Mouse (Mus musculus) mouse embryonic stem cell (cell line): ENCODE data around the gene Pam.

Experiments
- in situ Hi-C, 2 experiments: fragments of 300-500 bp; cut with MboI; formaldehyde crosslinking; loops; 1 replicate in 1 of 2; 3 replicates in 1 of 2; pipeline ENCODE4 v1.14.3; 2019 to 2020; ENCODE audit warnings: low sequenced_read_pairs in 2 of 2, low pct_unique_long_range_greater_than_20kb in 1 of 2, mixed read lengths in 1 of 2; ENCODE audit not compliant: unreplicated experiment in 1 of 2

Pam gene

DNA sequence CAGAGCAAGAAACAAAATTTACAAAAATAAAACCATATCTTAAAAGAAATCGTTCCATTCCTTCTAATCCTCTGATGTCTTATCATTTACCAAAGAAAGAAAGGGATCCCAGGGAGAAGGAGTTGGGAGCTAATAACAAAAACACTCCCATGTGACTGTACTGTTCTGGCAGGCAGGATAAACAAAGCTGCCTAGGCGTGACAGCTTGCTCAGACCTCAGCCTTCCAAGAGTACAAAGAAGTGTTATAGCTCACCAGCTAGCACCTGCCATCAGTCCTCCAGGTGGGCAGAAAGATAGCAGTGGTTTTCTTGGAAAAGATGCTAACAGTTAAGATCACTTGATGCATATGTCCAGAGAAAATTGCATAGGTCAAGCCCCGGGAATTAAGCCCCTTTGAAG is 157.4 kb downstream of the Pam start:
- in situ Hi-C loops: no loop called here

DNA sequence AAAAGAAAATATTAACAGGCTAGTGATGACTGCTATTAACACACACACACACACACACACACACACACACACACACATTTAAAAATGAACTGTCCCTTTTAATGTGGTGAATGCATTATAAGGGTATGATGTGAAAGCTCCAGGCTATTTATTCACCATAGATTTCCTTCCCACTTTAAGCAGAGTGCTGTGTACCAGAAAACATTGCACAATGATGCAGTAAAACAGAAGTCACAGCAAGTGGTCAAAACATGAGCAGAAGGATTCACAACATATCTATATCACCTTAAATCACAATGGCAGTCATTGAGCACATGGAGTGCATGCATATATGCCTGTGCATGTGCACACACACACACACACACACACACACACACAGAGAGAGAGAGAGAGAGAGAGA is 160.5 kb downstream of the Pam start:
- in situ Hi-C loops: no loop called here

DNA sequence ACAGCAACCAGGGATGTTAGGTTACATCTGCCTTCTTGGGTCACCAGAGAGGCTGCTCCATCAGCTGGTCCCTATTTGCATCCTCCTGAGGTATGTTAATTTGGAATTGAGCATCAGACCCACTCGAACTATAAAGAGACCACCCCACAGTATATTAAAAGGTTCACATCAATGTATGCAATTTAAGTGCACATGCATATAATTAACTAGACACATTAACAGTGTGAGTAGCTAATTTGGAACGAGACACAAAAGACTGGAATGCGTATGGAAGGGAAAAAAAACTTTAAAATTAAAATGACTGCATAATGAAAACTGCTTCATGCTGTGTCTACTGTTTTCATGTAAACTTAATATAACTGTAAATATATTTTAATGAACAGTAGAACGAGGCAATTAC is 164.2 kb downstream of the Pam start:
- in situ Hi-C loops: no loop called here

DNA sequence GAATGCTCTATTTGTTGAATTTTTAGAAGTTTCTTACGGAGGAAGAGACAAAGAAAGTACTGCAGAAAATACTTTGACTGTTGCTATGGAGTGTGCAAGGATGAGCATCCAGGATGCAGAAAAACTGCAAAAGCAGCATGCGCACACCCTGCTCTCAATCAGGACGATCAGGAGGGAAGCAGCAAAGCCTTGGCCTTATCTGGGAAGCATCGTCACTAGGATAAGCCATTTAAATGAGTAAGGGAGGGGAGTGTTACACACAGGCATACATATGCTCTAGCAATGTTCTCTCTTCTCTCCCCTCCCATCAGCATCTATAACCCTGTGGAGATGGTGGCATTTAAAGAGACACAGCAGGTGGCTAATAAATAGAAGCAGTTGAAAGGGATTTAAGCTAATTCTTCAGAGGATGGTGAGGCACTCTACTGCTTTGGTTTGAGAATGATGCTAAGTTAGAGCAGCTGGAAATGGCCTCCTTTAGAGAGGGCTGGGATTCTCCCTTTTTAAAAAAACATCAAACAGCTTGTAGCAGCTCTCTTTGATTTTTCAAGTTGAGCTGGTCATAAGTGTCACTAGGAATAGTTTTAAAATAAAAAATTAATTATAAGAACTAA is 165.9 kb downstream of the Pam start:
- in situ Hi-C loops: no loop called here

DNA sequence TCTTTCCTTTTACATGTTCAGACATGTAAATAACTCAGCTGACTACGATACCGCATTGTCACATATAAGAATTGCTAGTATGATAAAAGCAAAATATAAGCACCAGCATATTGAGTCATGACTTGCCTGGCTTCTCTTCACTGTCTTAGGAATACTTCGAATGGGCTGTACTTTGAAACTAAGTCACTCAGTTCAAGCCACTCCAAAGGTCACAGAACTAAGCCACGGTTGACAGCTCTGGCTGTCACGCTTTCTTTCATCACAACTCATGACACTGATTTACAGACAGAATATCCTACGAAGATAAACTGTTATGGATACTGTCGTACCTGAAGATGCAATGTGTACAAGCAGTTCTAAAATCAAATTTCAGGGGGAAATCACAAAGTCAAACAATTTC is 168.7 kb downstream of the Pam start:
- in situ Hi-C loops: no loop called here

DNA sequence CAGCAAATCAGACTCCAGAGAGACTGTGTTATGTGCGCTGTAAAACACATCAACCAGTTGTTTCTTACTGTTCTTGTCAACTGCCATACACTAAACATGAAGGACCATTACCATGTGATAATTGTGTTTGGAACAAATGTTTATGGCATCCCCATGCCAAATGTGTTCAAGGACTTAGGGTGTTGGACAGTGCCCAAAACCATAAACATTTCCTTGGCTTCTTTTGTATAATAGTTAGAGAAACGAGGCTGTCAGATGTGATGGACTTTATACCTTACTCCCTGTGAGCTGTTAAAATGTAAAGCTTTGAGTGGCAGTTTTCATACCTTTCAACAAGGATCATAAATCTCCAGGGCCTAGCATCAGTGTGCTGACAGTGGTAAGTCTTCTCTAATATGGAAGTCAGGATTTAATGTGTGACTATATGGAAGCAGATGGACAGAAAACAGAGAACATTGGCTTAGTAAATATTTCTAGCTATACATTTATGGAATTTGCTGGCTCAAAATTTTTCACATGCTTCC is 169.4 kb downstream of the Pam start:
- in situ Hi-C loops: no loop called here

DNA sequence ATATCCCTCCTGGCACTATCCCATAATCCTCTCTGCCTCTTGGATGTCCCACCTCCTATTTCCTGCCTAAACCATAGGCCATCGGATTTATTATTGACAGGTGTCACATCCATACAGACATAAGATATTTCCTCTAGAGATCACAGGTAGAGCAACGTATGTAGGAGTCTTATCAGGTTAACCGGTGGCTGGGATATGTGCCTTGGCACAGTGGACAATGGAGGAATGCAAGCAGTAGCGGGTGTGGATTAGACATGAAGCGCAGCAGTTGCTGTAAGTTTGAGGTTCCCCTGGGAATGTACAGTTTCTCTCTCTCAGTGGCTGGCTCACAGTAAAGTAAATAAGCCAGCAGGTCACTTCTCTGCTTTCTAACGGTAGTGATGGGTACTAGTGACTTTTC is 173.1 kb downstream of the Pam start:
- in situ Hi-C loops: no loop called here

DNA sequence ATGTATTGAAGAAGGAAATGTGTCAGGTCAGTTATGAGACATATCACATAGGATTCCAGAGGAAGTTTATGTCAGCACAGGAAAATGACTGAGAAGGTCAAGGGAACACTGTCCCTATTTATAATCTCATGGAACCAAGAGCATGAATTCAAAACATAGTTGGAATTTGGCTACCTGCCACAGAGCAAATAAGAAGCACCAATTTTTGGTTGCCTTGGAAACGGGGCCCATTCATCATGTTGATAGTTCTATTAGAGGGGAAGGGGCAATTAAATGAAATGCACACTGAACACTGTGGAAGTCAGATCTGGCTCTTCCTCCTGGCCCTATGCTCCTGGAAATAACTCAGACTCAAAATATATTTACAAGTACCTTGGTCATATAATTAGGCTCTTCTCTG is 173.6 kb downstream of the Pam start:
- in situ Hi-C loops: no loop called here

DNA sequence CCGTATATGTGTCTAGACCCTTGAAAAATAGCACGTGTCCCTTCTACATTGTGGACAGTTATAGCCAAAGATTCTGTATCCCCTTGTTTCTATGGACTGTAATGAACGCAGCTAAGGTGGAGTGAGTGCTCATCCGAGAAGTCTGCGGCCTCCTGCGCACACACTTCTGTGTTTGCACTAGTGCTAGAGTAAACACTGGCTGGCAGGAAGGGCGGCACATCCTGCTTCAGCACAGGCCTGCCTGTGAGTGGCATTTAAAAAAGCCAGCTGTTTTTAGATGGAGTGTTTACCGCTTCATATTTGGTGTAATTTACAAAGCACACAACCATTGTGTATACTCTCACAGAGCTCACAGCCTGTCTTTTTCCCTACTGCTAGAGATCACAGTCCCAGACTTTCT is 177.0 kb downstream of the Pam start:
- in situ Hi-C loops: no loop called here

DNA sequence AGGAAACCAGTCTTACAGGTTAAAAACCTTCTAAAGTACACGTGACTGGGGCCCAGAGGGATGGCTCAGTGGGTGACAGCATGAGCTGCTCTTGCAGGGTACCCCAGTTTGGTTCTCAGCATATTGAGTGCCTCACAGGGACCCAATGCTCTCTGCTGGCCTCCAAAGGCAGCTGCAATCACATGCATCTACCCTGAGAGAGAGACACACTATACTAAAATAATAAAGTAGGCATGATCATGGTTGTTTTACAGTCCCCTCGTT is 178.5 kb downstream of the Pam start:
- in situ Hi-C loops: no loop called here

DNA sequence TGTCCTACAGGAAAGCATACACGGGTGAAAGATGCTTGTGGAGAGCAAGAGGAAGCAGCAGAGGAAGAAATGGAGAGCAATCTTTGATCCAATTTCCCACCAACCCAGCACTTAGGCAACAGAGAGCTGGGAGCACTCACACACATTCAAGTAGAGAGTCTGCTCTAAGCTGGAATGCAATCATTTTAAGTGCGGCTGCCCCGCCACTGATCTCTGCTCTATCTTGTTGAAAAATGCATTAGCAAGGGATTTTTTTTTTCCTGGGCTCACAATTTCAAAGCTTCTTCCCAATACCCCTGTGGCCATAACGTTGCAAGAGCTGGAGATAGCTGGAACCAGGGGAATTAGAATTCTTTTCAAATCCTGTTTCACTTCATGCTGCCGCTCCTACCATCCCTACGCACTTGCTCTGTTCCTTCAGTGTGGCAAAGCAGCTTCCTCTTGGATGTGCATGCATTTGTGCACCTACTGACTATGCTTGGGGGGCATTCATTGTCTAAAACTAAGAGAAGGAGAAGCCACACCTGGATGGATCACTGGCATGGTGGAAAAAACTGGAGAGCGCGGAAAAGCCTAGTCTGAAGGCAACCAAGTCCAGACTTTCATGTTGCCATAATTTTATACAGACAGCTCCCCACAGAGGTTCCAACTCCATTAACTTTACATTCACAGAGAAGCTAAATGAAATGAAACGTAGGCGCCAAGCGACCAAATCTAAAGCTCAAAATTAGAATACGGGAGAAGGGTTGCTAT is 179.1 kb downstream of the Pam start:
- in situ Hi-C loops: no loop called here

DNA sequence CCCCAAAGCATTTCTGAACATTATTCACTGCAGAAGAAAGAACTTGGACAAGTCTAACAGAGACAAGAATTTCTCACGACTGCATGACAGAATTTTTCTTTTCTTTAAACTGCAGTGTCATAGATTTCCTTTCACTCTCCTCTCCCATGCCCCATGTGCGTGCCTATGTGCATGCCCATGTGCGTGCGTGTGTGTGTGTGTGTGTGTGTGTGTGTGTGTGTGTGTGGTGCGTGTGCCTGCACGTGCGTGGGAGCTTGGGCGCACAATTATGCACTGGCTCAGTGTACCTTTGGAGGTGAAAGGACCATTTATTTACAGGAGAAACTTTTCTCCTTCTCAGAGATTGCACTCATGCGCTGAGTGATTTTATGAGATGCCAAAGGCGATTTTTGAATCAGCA is 179.7 kb downstream of the Pam start:
- in situ Hi-C loops: no loop called here

DNA sequence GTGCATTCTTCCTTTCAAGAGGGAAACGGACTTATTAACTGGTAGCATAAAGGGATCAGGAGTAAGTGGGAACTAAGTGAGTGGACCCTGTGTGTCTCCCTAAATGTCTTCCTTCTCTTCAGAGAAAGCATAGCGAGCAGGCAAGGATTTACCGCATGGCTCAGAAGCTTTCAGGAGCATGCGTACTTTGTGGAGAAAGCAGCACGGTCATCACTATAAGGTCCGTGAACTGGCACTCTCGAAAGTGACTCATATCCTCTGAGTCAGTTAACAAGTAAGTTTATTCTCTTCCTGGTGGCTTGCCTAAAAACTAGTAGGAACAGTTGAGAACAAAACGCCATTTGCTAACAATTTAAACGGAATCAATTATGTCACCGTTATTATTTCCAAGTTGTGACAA is 184.6 kb downstream of the Pam start:
- in situ Hi-C loops: no loop called here

DNA sequence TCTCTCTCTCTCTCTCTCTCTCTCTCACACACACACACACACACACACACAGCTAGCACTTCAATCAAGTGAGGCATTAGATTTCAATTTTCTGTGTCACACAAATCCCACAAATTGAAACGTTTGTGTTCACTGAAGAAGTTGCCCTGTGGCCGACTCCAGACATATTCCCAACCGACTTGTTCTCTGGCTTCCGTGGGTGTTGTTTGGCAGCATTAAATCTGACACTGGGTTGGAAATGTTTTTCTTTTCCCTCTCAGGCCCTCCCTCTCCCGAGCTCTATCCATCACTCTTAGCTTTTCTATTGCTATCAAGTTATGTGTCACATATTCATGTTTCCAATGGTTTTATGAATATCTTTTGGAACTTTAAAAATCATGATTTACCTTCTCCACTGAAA is 185.9 kb downstream of the Pam start:
- in situ Hi-C loops: no loop called here

DNA sequence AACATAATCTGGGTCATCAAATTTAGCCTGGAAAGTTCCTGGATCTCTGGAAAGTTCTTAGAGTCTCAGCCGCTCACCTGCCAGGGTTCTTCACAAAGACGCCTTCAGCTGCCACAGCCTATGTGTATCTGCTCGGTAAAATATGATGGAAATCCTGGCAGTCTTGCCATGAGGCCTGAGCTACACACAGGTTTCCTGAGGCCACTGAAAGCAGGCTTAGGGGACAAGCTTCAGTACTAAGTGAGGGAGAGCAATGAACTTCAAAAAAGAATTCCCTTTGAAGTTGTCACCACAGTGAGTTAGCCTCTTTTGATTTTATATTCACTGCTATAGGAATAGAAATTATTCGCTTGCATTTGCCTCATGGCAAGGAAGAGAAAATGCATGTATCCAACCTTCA is 186.7 kb downstream of the Pam start:
- in situ Hi-C loops: no loop called here

DNA sequence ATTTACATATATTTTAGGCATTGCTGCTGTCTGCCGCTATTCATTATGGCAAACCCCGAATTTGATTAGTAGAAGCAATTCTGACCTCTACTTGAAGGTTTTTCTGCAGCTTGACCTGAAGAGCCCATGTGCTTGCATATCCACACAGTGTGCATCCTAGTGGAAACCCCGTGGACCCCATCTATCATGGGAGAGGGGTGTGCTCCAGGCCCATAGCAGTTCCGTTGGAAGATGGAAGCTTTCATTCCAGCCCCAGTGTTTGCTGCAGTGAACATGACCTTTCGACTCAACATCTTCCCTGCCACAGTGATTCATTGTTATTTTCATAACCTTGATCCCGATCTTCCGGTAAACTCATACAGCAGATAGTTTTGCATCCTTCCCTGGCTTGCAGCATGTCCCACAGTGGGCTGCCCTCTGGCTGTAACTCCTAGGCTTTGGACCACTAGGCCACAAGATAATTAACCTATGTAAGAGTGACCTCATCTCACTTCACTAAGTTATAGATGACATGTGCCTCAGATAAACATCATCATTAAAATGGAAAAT is 191.5 kb downstream of the Pam start:
- in situ Hi-C loops: no loop called here

DNA sequence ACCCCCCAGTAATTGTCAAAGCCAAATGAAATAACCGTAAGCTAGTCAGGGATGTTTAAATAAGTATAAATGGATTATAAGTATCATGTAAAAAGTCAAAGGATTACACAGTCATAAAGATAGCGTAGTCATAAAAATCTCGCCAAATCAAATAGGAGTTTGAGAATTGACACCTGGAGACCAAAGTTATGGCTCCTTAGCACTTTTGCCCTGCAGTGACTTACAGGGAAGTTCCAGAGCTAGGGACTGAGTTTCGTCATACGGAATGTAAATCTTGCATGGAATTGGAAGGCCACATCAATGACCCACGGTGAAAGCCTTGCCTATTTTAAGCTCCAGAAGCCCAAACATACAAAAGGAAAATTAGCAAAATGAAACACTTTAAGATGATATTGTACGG is 192.6 kb downstream of the Pam start:
- in situ Hi-C loops: no loop called here

DNA sequence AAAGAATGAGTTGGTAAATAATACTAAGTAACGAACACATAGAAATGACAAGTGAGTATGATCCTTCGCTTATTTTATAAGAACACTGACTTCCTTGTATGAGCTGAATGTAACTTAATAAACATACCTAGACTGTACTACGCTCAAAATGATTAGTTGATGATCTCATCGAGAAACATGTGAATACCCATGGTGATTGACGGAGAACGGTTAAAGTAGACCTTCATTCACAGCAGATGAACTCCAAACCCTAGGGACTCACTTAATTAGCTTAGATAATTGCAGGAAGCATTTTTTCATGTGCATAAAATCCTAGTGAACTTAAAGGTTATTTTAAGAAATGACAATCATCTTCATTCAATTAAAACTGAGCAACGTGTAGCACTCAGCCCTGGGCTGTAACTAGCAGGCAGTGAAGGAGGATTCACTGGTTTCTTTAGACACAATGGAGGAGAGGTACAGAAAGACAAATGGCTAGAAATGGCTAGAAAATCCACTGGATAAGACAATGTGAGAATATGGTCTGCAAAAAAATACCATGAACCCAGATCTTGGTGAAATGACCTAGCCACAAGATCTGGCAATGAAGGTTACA is 194.8 kb downstream of the Pam start:
- in situ Hi-C loops: no loop called here

DNA sequence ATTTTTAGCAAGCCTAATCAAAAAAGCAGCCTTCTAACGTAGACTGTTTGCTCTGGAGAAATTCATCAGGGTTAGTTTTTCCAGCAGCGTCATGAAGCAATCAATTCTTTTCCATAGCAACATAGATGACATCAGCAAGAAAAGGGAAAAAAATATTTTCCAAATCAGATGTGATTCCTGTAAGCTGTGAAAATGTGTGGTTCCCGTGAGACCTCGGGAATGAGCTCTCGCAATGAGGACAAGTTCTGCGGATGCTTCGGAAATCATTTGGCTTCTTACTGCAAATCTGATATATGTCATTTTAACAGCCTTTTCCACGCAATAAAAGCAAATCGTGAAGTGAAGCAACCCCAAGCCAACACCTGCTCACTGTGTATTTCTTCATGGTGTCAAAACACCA is 207.9 kb downstream of the Pam start:
- in situ Hi-C loops: no loop called here

DNA sequence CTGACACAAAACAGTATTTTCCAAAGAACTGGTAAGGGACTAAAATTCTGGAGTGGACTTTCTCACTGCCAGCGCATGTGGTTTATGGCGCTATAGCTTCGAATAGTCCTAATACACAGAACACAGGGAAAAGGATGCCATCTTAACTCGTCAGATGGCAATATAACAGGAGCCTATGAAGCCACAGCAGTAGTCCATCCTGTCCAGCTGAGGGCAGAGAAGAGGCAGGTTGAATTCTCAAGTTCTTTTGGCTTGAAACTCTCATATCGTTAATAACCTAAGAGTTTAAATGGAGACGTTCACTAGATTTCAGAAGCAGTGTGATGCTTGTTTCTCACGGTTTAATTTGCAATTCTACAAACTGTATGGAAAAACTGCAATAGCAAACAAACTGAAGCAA is 211.9 kb downstream of the Pam start:
- in situ Hi-C loops: no loop called here
